Mouse (Mus musculus): ENCODE data around the gene Cfd.

Gene Cfd

GRCm38 (mm10) chr10:79861230-79862048 is 29.2 kb upstream of the Cfd start:
- in situ Hi-C loops (cut with MboI, MseI), result no loop called here

- in situ Hi-C loops (cut with MboI, MseI), result no loop called here
Observed at GRCm38 (mm10) chr10:79862049-79862788, 28.4 kb upstream of the Cfd start.

DNA sequence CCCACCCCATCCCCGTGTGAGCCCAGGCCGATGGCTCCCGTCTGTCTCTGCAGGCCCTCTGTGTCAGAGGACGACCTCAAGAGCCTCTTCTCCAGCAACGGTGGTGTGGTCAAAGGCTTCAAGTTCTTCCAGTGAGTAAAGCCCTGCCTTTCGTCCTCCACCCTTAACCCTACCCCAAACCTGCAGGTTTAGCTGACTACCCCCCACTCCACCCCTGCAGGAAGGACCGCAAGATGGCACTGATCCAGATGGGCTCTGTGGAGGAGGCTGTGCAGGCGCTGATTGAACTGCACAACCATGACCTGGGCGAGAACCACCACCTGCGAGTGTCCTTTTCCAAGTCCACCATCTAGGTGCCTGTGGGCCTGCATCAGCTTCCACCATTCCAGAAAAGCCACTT is 27.7 kb upstream of the Cfd start:
- in situ Hi-C loops (cut with MboI, MseI), result no loop called here

- in situ Hi-C loops (cut with MboI, MseI), result no loop called here
Observed at GRCm38 (mm10) chr10:79864351-79865188, 26.1 kb upstream of the Cfd start.

GRCm38 (mm10) chr10:79865189-79865601 is 25.5 kb upstream of the Cfd start:
- in situ Hi-C loops (cut with MboI, MseI), result no loop called here

DNA sequence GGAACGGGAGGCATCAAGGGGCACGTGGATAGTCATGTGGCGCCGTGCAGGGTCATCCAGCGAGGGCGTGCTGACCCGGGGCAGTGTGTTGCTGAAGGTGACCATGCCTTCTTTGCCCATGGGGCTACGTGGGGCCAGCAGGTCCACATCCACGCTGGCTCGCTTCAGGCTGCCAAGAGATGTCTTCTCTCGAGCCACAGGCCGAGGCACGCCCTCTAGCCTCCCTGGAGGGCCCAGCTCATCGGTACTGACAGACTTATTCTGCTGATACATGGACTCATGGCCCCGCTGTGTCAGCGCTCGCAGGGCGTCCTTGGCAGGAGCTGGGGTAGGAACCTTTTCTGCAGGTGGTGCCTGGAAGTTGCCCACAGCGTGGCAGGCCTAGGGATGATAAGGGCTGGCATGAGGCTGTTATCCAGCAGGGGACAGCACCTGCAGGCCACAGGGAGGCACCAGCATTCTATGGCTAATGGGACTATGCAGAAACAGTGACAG is 24.8 kb upstream of the Cfd start:
- in situ Hi-C loops (cut with MboI, MseI), result no loop called here

- in situ Hi-C loops (cut with MboI, MseI), result no loop called here
Observed at GRCm38 (mm10) chr10:79866601-79867000, 24.1 kb upstream of the Cfd start.

- in situ Hi-C loops (cut with MboI, MseI), result no loop called here
Observed at GRCm38 (mm10) chr10:79871845-79872244, 18.8 kb upstream of the Cfd start.

- in situ Hi-C loops (cut with MboI, MseI), result no loop called here
Observed at GRCm38 (mm10) chr10:79872862-79873261, 17.8 kb upstream of the Cfd start.

DNA sequence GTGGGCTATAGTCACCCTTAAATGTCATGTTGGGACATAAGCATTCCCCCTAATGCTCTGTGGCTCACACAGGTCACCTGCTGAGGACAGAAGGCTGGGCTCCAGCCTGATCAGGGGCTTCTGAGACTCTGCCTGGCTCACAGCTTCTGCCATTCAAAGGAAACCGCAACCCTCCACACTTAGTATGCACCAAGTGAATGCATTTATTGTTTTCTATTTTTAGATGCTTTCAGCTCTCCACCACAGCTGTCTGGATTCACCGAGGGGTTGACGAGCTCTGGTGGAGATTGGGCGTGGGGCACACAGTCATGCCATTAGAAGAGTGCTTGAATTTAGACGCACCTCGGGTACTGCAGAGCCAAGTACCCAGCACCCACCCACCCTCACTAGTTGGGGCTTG is 17.3 kb upstream of the Cfd start:
- in situ Hi-C loops (cut with MboI, MseI), result no loop called here

DNA sequence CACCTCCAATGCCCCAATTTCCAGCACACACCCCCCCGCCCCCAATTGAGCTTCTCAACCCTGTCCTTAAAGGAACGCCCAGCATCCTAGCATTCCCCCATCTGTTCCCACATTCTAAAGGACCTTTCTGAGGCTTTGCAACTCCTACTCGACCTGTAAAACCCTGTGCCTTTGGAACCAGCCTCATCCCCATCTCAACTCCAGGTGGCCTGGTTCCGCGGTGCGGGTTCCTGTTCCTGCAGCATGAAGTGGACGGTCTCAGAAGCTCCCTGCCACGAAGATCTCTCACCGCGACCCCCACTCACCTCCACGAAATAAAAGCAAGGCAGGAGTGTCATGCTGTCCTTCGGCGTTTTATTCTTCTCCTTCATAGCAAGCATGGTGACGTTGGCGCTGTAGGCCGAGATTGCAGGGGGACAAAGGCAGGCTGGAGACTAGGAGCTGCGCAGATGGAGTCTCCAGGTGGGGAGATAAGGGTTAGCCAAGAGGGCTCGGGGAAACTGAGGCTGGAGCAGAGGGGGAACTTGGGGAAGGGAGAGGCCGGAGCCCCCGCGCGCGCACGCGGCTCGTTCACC is 16.9 kb upstream of the Cfd start:
- in situ Hi-C loops (cut with MboI, MseI), result no loop called here

GRCm38 (mm10) chr10:79874290-79874862 is 16.3 kb upstream of the Cfd start, which contains the start of the genes Prtn3 and Plppr3:
TSS of gene Prtn3 (plus strand) at chr10:79874476.
TSS of gene Plppr3 (minus strand) at chr10:79874634.
- in situ Hi-C loops (cut with MboI, MseI), result no loop called here

DNA sequence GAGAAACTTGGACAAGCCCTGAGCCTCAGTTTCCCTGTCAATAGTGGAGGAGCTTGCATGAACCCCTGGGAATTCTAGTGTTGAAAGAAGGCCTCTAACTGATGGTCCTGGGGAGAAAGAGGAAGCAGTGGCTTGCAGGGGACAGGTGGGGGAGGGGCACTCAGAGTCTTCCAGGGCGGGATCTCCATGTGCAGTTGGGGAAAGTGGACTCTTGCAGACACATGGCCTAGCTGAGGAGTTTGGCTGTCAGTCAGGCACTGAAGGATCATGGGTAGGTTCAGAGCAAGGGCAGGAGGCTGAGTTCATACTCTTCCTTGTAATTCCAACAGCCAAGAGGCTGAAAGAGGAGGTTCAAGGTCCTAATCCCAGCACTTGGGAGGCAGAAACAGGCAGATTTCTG is 13.5 kb upstream of the Cfd start:
- in situ Hi-C loops (cut with MboI, MseI), result no loop called here

GRCm38 (mm10) chr10:79877757-79878156 is 12.9 kb upstream of the Cfd start:
- in situ Hi-C loops (cut with MboI, MseI), result no loop called here

GRCm38 (mm10) chr10:79879527-79879926 is 11.1 kb upstream of the Cfd start:
- in situ Hi-C loops (cut with MboI, MseI), result no loop called here

GRCm38 (mm10) chr10:79880721-79881120 is 9.9 kb upstream of the Cfd start:
- in situ Hi-C loops (cut with MboI, MseI), result no loop called here

DNA sequence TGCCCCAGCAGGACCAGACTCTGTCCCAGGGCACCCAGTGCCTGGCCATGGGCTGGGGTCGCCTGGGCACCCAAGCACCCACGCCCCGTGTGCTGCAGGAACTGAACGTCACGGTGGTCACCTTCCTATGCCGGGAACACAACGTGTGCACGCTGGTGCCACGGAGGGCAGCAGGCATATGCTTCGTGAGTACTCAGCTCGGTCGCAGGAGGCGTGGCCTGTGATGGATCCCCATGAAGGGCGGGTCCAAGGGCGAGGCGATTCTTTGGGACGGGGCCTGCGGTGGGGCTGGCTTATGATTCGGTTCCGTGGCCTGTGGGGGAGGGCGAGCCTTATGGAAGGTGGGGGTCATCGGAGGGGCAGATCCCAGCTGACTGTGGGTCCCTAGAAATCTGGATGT is 8.7 kb upstream of the Cfd start:
- in situ Hi-C loops (cut with MboI, MseI), result no loop called here

DNA sequence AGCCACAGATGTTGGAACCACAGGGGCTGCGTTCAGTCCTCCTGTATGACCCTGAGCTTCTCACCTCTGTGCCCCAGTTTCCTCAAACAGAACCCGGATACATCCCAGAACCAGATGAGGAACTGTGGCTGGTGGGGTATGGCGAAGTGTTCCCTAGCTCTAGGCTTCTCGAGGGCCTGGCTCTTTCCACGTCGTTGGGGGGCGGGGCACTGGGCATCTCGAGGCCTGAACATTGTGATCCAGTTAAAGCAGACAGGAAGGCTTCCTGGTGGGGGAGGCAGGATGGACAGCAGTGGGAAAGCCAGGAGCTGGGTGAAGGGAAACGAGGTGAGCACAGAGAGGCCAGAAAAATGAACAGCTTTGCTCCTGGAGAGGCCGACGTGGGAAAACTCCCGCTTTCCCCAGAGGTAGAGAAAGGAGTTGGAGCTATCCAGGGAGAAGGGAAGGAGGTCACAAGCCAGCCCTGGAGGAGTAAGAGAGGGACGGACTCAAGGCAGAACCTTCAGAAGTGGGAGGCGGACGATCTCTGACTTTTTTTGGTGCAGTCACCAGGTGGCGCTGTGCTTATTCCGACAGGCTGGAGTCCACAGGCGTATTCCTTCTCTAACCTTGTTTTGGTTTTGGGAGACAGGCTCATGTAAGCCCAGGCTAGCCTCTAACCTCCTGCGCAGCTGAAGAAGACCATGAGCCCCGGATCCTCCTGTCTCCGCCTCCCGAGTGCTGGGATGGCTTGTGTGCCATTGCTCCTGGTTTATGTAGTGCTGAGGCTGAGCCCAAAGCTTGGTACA is 7.2 kb upstream of the Cfd start:
- in situ Hi-C loops (cut with MboI, MseI), result no loop called here

- in situ Hi-C loops (cut with MboI, MseI), result no loop called here
Observed at GRCm38 (mm10) chr10:79884446-79884845, 6.2 kb upstream of the Cfd start.

DNA sequence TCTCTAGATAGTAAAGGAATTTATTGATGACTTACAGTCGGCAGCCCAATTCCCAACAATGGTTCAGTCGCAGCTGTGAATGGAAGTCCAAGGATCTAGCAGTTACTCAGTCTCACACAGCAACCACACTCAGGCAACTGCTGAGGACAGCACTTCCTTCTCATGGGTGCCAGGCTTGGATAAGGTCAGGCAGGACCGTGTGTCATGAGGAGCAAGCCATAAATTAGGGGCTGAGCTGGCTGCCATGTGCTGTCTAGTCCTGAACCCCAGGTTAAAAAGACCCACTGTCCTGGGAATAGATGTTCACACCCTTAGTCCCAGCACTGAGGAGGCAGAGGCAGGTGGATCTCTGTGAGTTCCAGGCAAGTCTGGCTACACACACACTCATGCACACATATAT is 5.7 kb upstream of the Cfd start:
- in situ Hi-C loops (cut with MboI, MseI), result loop anchor here (5.0 kb wide), 1 partner anchor 67 kb away; no protein-coding TSS in a partner anchor
